Mouse (Mus musculus) embryonic fibroblast, embryonic 13.5 days (primary cell): ENCODE results near the gene Tead2.

ENCODE experiments used
- CTCF ChIP-seq: IDR thresholded peaks from 2 replicates; pipeline ENCODE4 v1.5.1; 2011; ENCODE audit warnings: mild to moderate bottlenecking, control low read depth, low read length, moderate library complexity, borderline replicate concordance; ENCODE audit not compliant: insufficient read depth
- POLR2A ChIP-seq: IDR thresholded peaks from 2 replicates; pipeline ENCODE4 v1.6.1; 2011; ENCODE audit warnings: low read depth, mild to moderate bottlenecking, control low read depth, low read length, moderate library complexity

DNA sequence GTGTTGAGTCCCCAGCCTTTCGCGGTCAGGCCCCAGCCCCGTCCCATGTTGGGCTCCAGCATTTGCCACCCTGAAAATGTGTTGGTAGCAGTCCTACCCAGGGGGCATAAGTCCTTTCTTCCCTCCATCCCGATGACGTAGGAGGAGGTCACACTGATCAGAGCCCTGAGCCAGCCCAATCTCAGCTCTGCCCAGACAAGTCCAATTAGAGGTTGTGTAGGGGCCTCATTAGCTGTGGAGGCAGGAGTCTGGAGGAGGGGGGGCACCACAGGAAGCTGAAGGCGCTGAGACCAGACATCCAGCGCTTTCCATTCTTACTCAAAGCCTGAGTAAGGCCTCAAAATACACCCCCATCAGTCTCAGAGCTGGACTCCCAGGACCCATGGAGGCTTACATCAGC, 29.6 kb upstream of the Tead2 start:
- TF ChIP-seq CTCF, result no peak
- no peak for TF ChIP-seq POLR2A
